Mouse (Mus musculus) brown adipose tissue, adult 24 weeks (tissue): ENCODE data around the gene 2010111I01Rik. TPM values are rescaled to one million over a fixed set of nuclear protein-coding genes. Genes with fewer than 3 reads are reported as not detected.
"Not testable (repeated sequence)": the region's sequence is repeated elsewhere in the genome, so short reads cannot be mapped to it uniquely, and the experiment has no call there.

Source experiments
- H3K27ac ChIP-seq: fragments of 200-500 bp; replicated peaks from 2 replicates; pipeline ENCODE4 v1.5.1; 2012; ENCODE audit warnings: low read depth, mild to moderate bottlenecking, low read length
- H3K4me1 ChIP-seq: fragments of 200-500 bp; 2 replicates; pipeline ENCODE4 v1.6.1; 2012; ENCODE audit warnings: low read length, mixed read lengths; ENCODE audit not compliant: control insufficient read depth, insufficient read depth, insufficient read length
- H3K4me3 ChIP-seq: fragments of 200-500 bp; 2 replicates; pipeline ENCODE4 v1.5.1; 2012; ENCODE audit warnings: low read depth, mild to moderate bottlenecking, low read length, moderate library complexity; ENCODE audit not compliant: insufficient read depth
- polyA plus RNA-seq: library from polyadenylated mRNA; stranded (reverse); fragments of >200 nt; gene quantifications from 2 replicates; pipeline ENCODE4 v1.2.4, GENCODE M21; 2012; ENCODE audit not compliant: missing spikeins, insufficient read depth, insufficient read length

The 2010111I01Rik gene
- polyA plus RNA-seq, 1 experiment = 10.7 TPM

DNA sequence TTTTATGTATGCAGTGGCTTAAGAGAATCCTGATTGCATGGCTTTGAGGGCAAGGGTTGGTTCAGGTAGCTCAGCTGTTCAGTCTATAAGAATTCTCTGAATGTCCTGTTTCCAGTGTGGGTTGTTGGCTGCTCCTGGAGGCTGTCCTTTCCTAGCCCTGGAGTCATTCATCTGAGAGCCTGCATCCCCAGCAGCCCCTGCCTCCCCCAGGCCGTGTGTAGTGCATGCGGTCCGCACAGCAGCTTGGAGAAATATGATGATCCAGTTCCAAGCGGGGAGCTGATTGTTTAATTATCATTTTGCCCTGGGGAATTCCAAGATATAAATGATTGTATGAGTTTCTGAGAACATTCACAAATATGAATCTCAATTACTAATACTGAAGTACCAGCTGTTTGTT is 14.5 kb downstream of the 2010111I01Rik start:
- H3K4me3 ChIP-seq = no peak overlapping the region
- 0 out of 2 replicates have a peak overlapping the region, but pooled peaks have one; percentile 17 for H3K27ac ChIP-seq
- H3K4me1 ChIP-seq = peaks cover 20% of the 10 kb centered on the region

GRCm38 (mm10) chr13:62980131-62980530 is 15.4 kb downstream of the 2010111I01Rik start:
- Histone ChIP-seq H3K27ac (no peak overlapping the region), H3K4me1 (peaks cover 20% of the 10 kb centered on the region), H3K4me3 (no peak overlapping the region)

DNA sequence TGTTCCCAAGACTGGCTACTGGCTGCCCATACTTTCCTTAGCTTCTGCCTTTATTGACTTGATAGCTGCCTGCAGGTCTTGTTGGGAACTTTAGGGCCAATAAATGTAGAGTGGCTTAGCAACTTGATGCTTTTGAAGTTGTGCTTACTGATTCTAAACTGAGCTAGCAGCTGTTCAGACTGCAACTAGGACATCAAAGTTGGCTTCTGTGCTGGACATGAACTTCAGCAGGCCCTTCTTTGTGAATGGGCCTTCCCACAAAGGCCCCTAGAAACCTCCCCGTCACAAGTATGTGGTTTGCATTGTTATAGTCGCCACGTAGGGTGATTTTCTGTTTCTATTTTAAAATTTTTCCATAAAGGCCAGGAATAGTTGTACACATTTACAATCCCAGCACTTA is 19.8 kb downstream of the 2010111I01Rik start:
- H3K4me3 ChIP-seq = no peak overlapping the region
- peaks cover 8% of the 10 kb centered on the region for H3K4me1 ChIP-seq
- no peak overlapping the region for H3K27ac ChIP-seq

DNA sequence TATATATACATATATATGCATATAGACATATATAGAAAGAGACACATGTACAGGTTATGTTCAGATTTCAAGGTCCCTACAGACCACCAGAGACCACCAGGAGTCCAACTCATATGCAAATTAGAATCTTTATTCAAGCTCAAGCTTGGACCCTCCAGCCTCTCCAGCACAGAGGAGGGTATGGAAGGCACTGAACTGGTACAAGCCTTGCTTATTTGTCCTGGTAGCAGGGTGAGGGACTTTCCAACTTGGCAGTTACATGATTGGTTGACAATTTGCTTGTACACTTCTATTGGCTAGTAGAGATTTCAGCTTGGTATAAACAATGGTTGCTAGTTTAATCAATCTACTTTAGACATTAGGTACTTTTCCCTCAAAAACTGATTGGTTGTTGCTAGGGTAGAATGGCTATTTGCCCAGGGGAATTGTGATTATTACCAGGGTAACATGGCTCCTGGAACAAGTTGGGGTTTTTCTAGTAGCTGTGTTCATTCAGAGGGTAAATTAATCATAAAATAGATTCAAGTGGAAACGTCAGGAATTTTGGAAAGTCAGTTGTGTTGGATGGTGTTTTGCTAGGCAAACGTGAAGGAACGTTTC is 25.3 kb downstream of the 2010111I01Rik start:
- no peak overlapping the region for H3K27ac ChIP-seq
- H3K4me3 ChIP-seq = no peak overlapping the region
- H3K4me1 ChIP-seq = peaks cover 2% of the 10 kb centered on the region; the same call in 1 of the 2 replicates

- Histone ChIP-seq H3K4me3 (no peak overlapping the region), H3K27ac (no peak overlapping the region)
Observed at GRCm38 (mm10) chr13:62993543-62994477, 29.1 kb downstream of the 2010111I01Rik start.

GRCm38 (mm10) chr13:62996767-62997166 is 32.1 kb downstream of the 2010111I01Rik start:
- H3K4me1 ChIP-seq = peaks cover 2% of the 10 kb centered on the region; the same call in 1 of the 2 replicates
- H3K27ac ChIP-seq = no peak overlapping the region
- no peak overlapping the region for H3K4me3 ChIP-seq

More at GRCm38 (mm10) chr13:62993543-62994477, 29.1 kb downstream of the 2010111I01Rik start:
- peaks cover 2% of the 10 kb centered on the region; the same call in 1 of the 2 replicates for H3K4me1 ChIP-seq

DNA sequence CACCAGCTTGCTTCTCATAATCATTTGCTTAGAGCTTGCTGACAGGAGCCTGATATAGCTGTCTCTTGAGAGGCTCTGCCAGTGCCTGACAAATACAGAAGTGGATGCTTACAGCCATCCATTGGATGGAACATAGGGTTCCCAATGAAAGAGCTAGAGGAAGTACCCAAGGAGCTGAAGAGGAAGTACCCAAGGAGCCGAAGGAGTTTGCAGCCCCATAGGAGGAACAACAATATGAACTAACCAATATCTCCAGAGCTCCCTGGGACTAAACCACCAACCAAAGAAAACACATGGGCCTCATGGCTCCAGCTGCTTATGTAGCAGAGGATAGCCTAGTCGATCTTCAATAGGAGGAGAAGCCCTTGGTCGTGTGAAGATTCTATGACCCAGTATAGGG is 42.8 kb downstream of the 2010111I01Rik start:
- not testable (repeated sequence) for H3K27ac ChIP-seq, H3K4me1 ChIP-seq, H3K4me3 ChIP-seq

DNA sequence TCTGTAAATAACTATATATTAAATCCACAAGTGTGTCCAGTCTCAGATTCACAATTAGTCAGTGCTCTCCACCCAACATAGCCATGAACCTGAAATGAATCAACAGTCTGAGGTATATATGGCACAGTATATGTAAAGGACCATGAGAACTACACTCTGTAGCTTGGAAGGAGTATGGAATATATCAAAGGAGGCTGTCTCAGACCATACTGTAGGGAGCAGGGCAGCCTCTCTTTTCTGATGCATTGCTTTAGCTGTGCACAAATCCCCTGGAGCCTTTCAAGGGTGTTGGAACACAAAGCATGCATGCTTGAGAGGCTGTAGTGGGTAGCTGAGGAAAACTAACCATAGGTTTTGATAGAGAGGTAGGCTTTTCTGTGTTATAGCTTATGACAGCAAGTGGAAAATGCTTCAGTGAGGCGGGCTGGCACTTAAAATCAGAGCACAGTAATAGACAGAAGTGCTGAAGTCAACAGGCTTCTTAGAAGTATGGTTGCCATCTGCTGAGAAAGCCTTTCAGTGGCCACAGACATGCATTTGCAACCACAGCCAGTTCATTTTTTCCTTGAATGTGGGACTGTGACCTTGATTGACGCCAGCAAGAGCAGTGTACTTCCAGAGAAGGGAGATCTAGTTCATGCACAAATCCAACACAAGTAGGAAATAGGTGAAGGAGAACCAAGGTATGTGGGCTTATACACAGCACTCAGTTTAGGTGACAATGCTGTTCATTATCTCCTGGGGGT is 45.8 kb downstream of the 2010111I01Rik start:
- H3K27ac ChIP-seq = no peak overlapping the region
- no peak overlapping the region for H3K4me3 ChIP-seq
- H3K4me1 ChIP-seq = no peaks in the 10 kb centered on the region

- Histone ChIP-seq H3K27ac (no peak overlapping the region), H3K4me1 (no peaks in the 10 kb centered on the region), H3K4me3 (no peak overlapping the region)
Observed at GRCm38 (mm10) chr13:63014353-63014752, 49.7 kb downstream of the 2010111I01Rik start.

DNA sequence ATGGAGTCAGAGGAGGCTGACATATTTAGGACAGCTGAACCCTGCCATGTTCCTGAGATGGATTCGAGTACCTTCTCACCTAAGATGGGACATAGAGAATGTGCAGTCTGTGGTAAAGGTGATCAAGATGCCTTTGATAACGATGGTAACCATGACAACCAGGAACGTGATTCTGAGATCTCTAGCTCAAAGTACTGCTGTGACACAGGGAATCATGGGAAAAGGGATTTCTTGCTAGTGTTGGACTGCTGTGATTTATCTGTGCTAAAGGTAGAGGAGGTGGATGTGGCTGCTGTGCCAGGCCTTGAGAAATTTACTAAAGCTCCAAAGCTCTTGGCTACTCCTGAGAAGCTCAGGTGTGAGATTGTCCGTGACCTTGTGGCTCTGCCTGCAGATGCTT is 50.7 kb downstream of the 2010111I01Rik start:
- Histone ChIP-seq H3K4me1 (no peaks in the 10 kb centered on the region), H3K4me3 (no peak overlapping the region), H3K27ac (no peak overlapping the region)

- Histone ChIP-seq H3K4me3 (no peak overlapping the region), H3K27ac (no peak overlapping the region), H3K4me1 (no peaks in the 10 kb centered on the region)
Observed at GRCm38 (mm10) chr13:63016056-63016455, 51.4 kb downstream of the 2010111I01Rik start.

GRCm38 (mm10) chr13:63023243-63024217 is 58.8 kb downstream of the 2010111I01Rik start:
- Histone ChIP-seq H3K4me1 (peaks cover 2% of the 10 kb centered on the region; the same call in 1 of the 2 replicates), H3K27ac (peak overlapping the region; percentile 43; the same call in 1 of the 2 replicates), H3K4me3 (no peak overlapping the region)

DNA sequence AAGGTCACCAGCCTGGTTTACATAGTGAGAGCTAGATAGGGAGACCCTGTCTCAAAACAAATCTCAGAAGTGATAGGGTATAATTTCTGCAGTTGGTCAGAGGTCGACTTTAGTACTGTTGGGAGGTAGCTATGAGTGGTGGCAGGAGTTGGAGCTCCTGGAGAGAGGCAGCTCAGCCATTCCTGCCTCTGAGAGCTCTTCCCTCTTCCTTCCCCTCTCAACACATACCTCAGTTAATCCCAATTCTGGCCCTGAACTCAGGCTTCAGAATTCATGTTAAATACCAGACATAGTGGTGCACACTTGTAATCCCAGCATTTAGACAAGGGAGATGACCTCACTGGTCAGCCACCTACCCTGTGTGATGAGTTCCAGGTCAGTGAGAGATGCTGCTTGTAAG is 65.3 kb downstream of the 2010111I01Rik start:
- Histone ChIP-seq H3K27ac (no peak overlapping the region), H3K4me3 (no peak overlapping the region), H3K4me1 (no peaks in the 10 kb centered on the region)

GRCm38 (mm10) chr13:63031244-63031643 is 66.6 kb downstream of the 2010111I01Rik start:
- Histone ChIP-seq H3K4me1 (no peaks in the 10 kb centered on the region), H3K27ac (no peak overlapping the region), H3K4me3 (no peak overlapping the region)
